Mouse (Mus musculus): ENCODE results near the gene Gm20479.

The Gm20479 gene

GRCm38 (mm10) chr7:27356861-27357594 is at the start of gene Gm20479:
Gm20479 (minus strand) TSS chr7:27357419.
- DNase-seq (ENCODE audit: low read depth, low spot score), result no peak

- no peak for DNase-seq (ENCODE audit: low read depth, low spot score)
These were observed 49.3 kb upstream of the Gm20479 start for GRCm38 (mm10) chr7:27406481-27406880.

GRCm38 (mm10) chr7:27404203-27404942 is 47.2 kb upstream of the Gm20479 start:
- no peak for DNase-seq (ENCODE audit: low read depth, low spot score)

DNA sequence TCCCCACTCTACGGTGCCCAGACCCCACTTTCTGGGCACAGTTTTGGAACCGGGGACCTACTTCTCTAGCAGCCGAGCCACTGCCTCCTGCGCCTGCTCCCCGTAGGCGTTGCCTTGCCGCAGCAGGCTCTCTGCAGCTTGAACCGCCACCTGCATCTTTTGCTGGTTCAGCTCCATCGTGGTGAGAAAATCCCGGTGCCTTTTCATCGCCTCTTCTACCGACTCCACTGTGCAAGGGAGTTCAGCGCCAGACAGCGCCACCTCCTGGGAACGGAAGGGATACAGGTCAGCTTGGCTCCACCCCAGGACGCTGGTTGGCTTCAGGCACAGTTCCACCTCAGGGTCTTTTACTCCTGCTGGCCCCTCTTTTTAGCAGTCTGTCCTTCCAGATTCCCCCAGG is 45.5 kb upstream of the Gm20479 start:
- peak; percentile 74 for DNase-seq (ENCODE audit: low read depth, low spot score)

GRCm38 (mm10) chr7:27400545-27400944 is 43.3 kb upstream of the Gm20479 start:
- DNase-seq (ENCODE audit: low read depth, low spot score), result no peak

- peak; percentile 93 for DNase-seq (ENCODE audit: low read depth, low spot score)
These were observed 40.1 kb upstream of the Gm20479 start for GRCm38 (mm10) chr7:27397048-27397949.

- DNase-seq (ENCODE audit: low read depth, low spot score), result no peak
These were observed 39.2 kb upstream of the Gm20479 start for GRCm38 (mm10) chr7:27396184-27397047.

GRCm38 (mm10) chr7:27395521-27396183 is 38.4 kb upstream of the Gm20479 start:
- DNase-seq (ENCODE audit: low read depth, low spot score), result no peak

DNA sequence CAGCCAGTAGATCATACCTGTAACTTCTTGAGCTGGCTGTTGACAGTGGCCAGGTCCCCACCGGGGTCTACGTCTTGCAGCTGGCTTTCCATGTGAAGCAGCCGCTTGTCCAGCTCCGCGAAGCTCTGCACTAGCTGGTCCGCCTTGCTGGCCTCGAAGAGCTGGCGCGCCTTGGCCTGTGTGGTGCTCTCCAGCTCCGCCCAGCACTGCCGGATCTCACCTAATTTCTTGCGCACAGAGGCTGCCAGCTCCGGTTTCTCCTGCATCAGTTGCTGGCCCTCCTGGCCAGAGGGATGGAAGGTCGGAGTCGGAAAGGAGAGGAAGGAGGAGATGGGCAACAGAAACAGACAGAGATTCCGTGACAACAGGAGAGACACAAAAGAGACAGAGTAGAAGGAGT is 34.2 kb upstream of the Gm20479 start:
- DNase-seq (ENCODE audit: low read depth, low spot score), result no peak

DNA sequence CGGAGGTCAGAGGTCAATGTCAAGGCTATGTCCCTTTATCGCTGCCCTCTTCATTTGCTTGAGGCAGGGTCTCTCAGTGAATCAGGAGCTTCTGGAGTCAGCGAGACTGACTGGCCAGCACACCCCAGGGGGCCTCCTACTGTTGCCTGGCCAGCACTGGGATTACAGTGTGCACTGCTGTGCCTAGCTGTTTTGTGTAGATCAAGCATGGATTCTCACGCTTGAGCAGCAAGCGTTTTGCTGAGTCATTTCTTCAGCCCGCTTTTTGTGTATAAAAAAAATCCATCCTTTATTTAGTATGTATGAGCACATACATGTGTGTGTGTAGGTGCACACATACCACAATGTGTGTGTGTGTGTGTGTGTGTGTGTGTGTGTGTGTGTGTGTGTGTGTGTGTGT is 32.0 kb upstream of the Gm20479 start:
- DNase-seq (ENCODE audit: low read depth, low spot score), result no peak

DNA sequence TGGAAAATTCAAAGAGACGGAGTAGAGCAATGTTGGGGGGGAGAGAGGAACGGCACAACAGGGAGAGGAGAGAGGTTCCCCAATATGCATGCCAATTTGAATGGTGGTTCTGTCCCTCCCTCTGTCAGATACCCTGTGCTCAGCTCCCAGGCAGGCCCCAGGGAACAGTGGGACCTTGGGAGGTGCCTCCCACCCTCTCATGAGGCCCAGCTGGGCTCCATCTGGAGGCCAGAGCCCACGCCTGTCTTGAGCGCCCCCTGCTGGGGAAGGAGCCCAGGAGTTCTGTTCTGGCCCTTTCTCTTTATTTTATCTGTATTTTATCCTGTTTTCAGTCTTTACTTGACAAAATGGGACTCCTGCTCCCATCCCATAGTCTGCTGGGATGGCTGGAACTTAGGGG is 27.5 kb upstream of the Gm20479 start:
- no peak for DNase-seq (ENCODE audit: low read depth, low spot score)

DNA sequence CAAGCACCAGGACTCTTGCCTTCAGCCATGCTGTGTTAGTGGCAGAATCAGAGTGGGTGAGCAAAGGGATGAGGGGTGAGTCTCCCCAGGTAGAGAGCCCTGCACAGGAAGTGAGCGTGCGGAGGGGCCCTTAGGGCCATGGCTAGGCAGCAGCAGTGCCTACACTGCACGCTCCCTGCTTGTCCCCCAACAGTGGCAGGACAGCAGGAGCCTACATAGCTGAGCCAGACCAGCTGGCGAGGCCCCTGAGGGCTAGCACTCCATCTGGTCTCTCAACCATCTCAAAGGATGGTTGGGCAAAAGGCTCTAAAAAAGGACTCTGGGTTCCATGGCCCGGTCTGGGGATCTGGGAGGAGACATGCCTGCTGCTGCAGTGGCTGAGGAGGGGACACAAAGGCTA is 26.9 kb upstream of the Gm20479 start:
- no peak for DNase-seq (ENCODE audit: low read depth, low spot score)

DNA sequence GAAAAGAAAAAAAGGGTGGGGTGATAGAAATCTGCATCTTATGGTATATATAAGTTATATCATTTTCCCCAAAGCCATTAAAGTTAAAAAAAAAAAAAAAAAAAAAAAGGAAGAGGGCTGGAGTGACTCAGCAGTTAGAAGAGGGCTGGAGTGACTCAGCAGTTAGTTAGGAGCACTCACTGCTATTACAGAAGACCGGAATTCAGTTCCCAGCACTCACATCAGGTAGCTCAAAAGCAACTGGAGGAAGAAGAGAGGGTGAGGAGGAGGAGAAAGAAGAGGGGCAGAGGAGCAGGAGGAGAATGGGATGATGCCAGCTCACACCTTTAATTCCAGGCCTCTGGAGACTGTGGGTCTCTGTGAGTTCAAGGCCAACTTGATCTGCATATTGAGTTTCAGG is 26.0 kb upstream of the Gm20479 start:
- DNase-seq (ENCODE audit: low read depth, low spot score), result no peak

- no peak for DNase-seq (ENCODE audit: low read depth, low spot score)
These were observed 24.3 kb upstream of the Gm20479 start for GRCm38 (mm10) chr7:27381560-27381959.

DNA sequence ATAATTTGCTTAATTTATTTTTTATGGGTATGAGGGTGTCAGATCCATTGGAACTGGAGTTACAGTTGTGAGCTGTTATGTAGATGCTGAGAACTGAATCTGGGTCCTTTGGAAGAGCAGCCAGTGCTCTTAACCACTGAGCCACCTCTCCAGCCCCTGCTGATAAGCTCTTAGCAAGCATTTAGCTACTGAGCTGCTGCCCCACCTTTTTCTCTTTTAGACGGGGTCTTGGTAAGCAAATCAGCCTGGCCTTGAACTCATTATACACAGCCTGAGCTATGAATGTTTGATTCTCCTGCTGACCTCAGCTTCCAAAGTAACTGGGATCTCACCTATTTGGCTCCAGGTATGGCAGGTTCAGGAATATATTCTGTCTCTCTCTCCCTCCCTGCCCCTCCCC is 23.8 kb upstream of the Gm20479 start:
- DNase-seq (ENCODE audit: low read depth, low spot score), result no peak

- no peak for DNase-seq (ENCODE audit: low read depth, low spot score)
These were observed 22.6 kb upstream of the Gm20479 start for GRCm38 (mm10) chr7:27379836-27380235.

GRCm38 (mm10) chr7:27378431-27378830 is 21.2 kb upstream of the Gm20479 start:
- no peak for DNase-seq (ENCODE audit: low read depth, low spot score)

DNA sequence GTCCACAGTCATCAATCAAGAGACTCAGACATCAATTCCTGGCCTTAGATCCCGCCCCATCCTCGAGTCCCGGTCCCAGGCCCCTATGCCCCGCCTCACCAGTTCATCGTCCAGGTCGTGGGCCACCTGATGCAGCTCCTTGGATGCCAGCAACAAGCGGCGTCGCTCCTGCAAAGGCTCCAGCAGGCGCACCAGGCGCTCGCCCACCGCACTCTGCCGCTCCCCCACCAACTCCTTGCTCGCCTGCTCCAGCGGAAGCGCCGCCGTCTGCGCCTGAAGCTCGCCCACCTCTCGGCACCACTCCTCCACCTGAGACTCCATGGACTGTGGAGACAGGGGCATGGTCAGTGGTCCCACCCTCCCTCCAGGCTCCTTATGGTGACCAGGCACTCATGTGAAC is 18.1 kb upstream of the Gm20479 start:
- DNase-seq (ENCODE audit: low read depth, low spot score), result no peak

DNA sequence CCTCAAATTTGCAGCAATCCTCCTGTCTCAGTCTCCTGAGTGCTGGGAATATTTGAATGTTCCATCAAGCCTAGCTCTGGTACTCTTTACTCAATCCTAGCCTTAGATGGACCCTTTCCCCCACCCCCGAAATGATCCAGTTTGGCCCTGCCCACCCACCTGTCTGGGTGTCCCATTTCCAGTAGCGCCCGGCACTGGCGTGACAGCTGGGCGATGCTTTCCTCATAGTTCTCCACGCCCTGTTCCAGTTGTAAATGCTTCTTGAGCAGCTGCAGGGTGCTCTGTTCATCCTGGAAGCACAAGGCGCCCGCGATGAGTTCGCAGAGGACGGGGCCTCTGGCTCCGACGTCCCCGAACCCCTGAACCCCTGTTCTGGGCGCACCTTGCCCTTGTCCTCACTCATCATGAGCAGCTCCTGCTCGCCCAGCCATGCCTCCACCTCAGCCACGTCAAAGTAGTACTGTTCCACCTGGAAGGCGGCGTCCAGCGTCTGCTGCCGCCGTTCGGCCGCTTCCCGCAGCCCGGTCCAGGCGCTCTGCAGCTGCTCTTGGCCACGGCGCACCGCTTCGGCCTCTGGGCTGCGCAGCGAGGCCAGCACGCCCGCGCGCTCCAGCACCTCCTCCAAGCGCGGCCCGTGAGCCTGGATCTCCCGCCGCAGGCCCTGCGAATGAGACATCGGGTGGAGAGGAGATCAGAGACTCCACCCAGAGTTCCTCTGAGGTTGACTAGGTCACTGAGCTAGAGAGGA is 14.7 kb upstream of the Gm20479 start:
- DNase-seq (ENCODE audit: low read depth, low spot score), result no peak

DNA sequence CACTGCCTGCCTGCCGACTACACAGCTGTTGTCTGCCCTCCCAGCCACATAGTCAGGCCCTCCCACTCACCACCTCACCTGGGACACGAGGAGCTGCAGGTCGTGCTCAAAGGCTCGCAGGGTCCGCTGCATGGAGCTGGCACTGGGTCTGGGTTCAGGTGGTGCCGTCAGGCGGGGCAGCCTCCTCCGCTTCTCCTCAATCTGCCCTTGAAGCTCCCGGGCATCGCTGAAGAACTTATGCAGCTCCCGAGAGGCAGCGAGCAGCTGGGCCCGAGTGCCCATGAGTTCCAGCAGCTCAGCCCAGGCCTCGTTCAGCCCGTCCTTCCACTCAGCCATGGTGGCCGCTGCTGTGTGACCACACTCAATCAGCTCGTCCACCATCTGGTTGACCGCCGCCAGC is 11.9 kb upstream of the Gm20479 start:
- no peak for DNase-seq (ENCODE audit: low read depth, low spot score)

Data from WW6 (cell line).